Mouse (Mus musculus) C2C12 (cell line): ENCODE measurements at regions not wholly inside any gene's neighbourhood (a gene's known extent, or its start where the extent isn't known, plus 50 kb on each side); places are given as distances from the start of the nearest gene placed in this dataset.

Source experiments
- H3K27me3 ChIP-seq: one replicate; pipeline ENCODE4 v1.6.1; 2011; ENCODE audit not compliant: control insufficient read depth, insufficient read depth, insufficient read length
- H3K36me3 ChIP-seq: one replicate; pipeline ENCODE4 v1.6.1; 2011; ENCODE audit not compliant: control insufficient read depth, insufficient read depth
- H3K4me3 ChIP-seq: one replicate; pipeline ENCODE4 v1.5.1; 2011; ENCODE audit warnings: mild to moderate bottlenecking, control low read depth; ENCODE audit not compliant: poor library complexity, insufficient read depth, severe bottlenecking
- H3K79me2 ChIP-seq: one replicate; pipeline ENCODE4 v1.6.1; 2011; ENCODE audit not compliant: control insufficient read depth, insufficient read depth
- H3K79me3 ChIP-seq: one replicate; pipeline ENCODE4 v1.6.1; 2011; ENCODE audit warnings: low read depth, control low read depth
- H3ac ChIP-seq: one replicate; pipeline ENCODE3; 2011; ENCODE audit warnings: low read depth; ENCODE audit not compliant: control insufficient read depth, insufficient read length
- CEBPB ChIP-seq: IDR thresholded peaks from one replicate; pipeline ENCODE4 v1.6.1; 2011; ENCODE audit warnings: low read depth, mild to moderate bottlenecking, control low read depth, moderate library complexity
- CTCF ChIP-seq: IDR thresholded peaks from one replicate; pipeline ENCODE4 v1.5.1; 2011; ENCODE audit not compliant: control insufficient read depth, insufficient read depth, insufficient read length
- FOSL1 ChIP-seq: IDR thresholded peaks from one replicate; pipeline ENCODE4 v1.8.0; 2011; ENCODE audit warnings: mild to moderate bottlenecking, low read length; ENCODE audit not compliant: poor library complexity, insufficient read depth, severe bottlenecking
- MAX ChIP-seq: IDR thresholded peaks from one replicate; pipeline ENCODE4 v1.6.1; 2011; ENCODE audit warnings: mild to moderate bottlenecking, control low read depth
- MYOD1 ChIP-seq: IDR thresholded peaks from one replicate; pipeline ENCODE4 v1.6.1; 2011; ENCODE audit warnings: low read depth; ENCODE audit not compliant: control insufficient read depth, insufficient read length
- MYOG ChIP-seq: IDR thresholded peaks from one replicate; pipeline ENCODE4 v1.6.1; 2011; ENCODE audit not compliant: control insufficient read depth, insufficient read length; ENCODE audit errors: extremely low read depth
- USF1 ChIP-seq: IDR thresholded peaks from one replicate; pipeline ENCODE4 v1.6.1; 2011; ENCODE audit warnings: low read depth, mild to moderate bottlenecking, control low read depth, moderate library complexity

DNA sequence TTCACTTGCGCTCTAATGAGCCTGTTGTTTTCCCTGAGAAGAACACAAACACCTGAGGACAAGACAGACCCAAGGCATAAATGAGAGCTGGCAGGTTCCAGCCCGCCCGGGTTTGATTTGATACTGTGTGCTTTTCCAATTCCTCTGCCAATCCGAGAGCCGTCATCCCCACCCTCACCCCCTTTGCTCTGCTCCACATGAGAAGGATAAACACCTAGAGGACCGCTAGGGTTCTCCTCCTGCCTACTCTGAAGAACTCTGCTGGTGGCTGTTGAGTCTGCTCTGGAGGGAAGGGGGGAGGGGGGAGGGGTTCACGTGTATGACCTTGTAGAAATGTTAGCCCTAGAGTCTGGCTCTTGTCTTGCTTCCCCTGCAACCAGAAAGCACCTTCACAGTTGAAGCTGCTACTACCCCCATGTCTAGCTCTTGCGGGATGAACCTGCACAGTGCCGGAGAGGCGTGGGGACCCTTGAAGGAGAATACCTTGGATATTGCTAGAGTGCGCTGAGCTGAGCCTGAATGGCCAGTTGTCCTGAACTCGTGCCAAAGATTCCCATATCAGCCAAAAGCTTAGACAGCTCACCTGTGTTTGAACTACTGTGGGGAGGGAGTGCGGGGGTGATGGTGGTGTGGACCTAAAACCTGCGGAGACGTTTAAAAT, 225.0 kb upstream of the Atp5g3 start:
- Histone ChIP-seq H3K36me3 (no peaks in the 10 kb centered on the region), H3ac (no peak overlapping the region), H3K79me3 (no peaks in the 10 kb centered on the region), H3K4me3 (no peak overlapping the region), H3K27me3 (peaks cover 6% of the 10 kb centered on the region), H3K79me2 (no peaks in the 10 kb centered on the region)
- TF ChIP-seq MYOG: no peak
- no peak for TF ChIP-seq MAX
- TF ChIP-seq MYOD1: no peak
- no peak for TF ChIP-seq CEBPB
- TF ChIP-seq USF1: no peak
- TF ChIP-seq FOSL1: no peak
- TF ChIP-seq CTCF: no peak

DNA sequence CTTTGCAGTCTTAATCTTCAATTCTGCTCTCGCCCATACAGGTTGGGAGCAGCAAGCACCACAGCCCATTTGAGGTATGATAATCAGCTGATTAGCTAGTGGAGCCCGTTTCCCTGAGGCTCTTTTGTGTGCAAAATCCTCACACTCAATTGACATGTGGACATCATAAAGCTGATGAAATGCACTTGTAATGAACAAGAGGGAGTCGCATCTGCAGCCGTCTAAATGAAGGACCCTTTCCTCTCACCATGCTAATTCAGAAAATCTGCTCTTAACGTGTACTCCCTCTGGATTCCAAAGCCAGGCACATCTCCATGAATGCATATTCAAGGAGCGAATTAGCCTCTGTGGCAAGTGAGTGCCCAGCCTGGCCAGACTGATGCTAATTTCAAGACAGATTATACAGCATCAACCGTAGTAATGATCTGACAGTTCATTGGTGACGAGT, 219.0 kb upstream of the Atp5g3 start:
- no peaks in the 10 kb centered on the region for H3K79me2 ChIP-seq

DNA sequence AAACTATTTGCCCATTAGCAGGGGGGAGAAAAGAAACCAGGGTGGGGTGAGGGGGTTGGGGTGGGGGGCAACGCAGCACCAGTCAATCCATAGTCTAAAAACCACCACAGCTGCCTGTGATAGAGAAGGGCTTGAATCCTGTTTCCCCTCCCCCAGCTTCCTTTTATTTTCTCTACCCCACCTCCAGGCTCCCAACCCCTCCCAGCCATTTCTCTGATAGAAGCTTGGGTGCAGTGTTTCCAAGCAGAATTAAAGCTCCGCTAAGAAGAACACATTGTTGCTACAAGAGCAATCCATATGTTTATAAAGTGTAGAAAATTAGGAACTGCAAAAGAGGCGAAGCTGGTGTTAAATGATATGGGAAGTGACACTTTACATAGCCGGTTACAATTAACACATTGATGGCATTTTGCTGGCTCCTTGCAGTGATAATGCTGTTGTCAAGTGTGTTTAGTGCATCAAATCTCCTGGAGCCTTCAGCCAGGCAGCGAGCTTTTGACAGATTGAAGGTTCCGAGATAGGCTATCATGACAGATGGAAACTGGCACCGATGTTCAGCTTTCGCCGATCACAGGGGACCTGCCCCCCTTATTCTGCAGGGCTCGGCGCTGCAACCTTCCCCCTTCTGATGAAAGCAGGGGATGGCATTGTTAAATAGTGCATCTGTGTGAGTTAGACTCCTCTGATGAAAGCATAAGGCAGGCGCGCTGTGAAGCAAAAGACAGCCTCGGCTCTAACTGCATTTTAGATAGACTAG, 217.8 kb upstream of the Atp5g3 start:
- no peaks in the 10 kb centered on the region for H3K36me3 ChIP-seq
- no peak overlapping the region for H3ac ChIP-seq
- H3K27me3 ChIP-seq: peaks cover 19% of the 10 kb centered on the region
- TF ChIP-seq MAX (no peak), FOSL1 (no peak), USF1 (no peak), CEBPB (no peak), MYOG (no peak), MYOD1 (no peak), CTCF (no peak)
- H3K79me3 ChIP-seq: no peaks in the 10 kb centered on the region
- H3K4me3 ChIP-seq: no peak overlapping the region
- no peaks in the 10 kb centered on the region for H3K79me2 ChIP-seq

More for the DNA sequence above, 219.0 kb upstream of the Atp5g3 start:
- no peaks in the 10 kb centered on the region for H3K36me3 ChIP-seq
- peaks cover 23% of the 10 kb centered on the region for H3K27me3 ChIP-seq
- H3ac ChIP-seq: no peak overlapping the region
- H3K4me3 ChIP-seq: no peak overlapping the region
- TF ChIP-seq CTCF (no peak), MAX (no peak), FOSL1 (no peak), MYOG (no peak), CEBPB (no peak), MYOD1 (no peak), USF1 (no peak)
- H3K79me3 ChIP-seq: no peaks in the 10 kb centered on the region

DNA sequence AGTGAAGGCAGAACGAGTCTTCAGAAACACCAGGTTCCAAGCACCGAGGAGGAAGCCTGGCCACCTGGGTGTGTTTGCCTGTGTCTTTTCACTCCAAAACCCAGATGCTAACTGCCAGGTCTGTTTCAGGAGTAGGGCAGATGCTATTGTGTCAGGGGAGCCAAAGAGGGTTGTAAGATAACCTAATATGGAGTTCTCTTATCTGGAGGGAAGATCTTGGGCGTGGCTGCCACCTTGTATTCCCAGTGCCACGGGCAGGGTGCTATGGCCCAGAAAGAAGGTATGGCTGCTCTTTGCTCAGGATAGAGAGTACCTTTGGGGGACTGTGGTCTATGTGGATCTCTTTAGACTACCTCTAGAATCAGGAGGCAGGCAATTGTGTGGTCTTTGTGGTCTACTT, 216.0 kb upstream of the Atp5g3 start:
- no peak overlapping the region for H3K4me3 ChIP-seq
- H3K27me3 ChIP-seq: peaks cover 22% of the 10 kb centered on the region
- no peaks in the 10 kb centered on the region for H3K79me2 ChIP-seq
- no peak overlapping the region for H3ac ChIP-seq
- no peaks in the 10 kb centered on the region for H3K36me3 ChIP-seq
- H3K79me3 ChIP-seq: no peaks in the 10 kb centered on the region
- TF ChIP-seq CEBPB: no peak
- TF ChIP-seq MAX: no peak
- no peak for TF ChIP-seq FOSL1
- TF ChIP-seq CTCF: no peak
- no peak for TF ChIP-seq MYOG
- no peak for TF ChIP-seq USF1
- no peak for TF ChIP-seq MYOD1

DNA sequence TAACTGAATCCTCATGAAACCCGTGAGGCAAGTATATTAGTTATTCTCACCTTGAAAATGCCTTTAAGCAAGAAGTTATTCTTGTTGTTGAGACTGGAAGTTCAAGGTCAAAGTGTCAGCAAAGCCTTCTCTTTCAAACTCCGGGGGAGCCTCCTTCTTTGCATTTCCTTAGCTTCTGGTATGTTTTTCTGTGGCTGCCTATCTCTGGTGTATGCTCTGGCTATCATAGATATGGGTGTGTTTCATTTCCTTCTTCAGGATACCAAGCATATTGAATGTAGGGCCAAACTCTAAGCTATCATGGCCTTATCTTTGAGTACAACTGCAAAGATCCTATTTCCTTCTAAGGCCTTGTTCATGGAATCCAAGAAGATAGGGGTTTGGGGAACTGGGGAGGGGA, 213.1 kb upstream of the Atp5g3 start:
- Histone ChIP-seq H3K79me3 (no peaks in the 10 kb centered on the region), H3K4me3 (no peak overlapping the region), H3K36me3 (no peaks in the 10 kb centered on the region), H3K27me3 (peaks cover 9% of the 10 kb centered on the region), H3K79me2 (no peaks in the 10 kb centered on the region), H3ac (no peak overlapping the region)
- no peak for TF ChIP-seq MAX
- TF ChIP-seq USF1: no peak
- no peak for TF ChIP-seq CEBPB
- no peak for TF ChIP-seq FOSL1
- TF ChIP-seq MYOG: no peak
- TF ChIP-seq MYOD1: no peak
